Mouse (Mus musculus) hindbrain, embryonic 14.5 days (tissue): ENCODE measurements around the gene Zscan5b. TPM values are rescaled to one million over a fixed set of nuclear protein-coding genes. Genes with fewer than 3 reads are reported as not detected.
"Not testable (repeated sequence)": the region's sequence is repeated elsewhere in the genome, so short reads cannot be mapped to it uniquely, and the experiment has no call there.

ENCODE experiments used
- ATAC-seq: fragments of 200-750 bp; cut with Nextera tagmentation; 2 replicates; pipeline ENCODE4 v1.8.0; 2017; ENCODE audit warnings: moderate number of reproducible peaks, mild to moderate bottlenecking, moderate TSS enrichment, moderate library complexity; ENCODE audit not compliant: low FRiP score
- DNase-seq: peaks from one replicate; pipeline ENCODE4 v3.0.0-alpha.2; 2015; ENCODE audit warnings: low spot score
- H3K27ac ChIP-seq: fragments of 300-500 bp; sonication (generic); 2 replicates; pipeline ENCODE4 v1.5.1; 2014; ENCODE audit warnings: mild to moderate bottlenecking, moderate library complexity
- H3K27me3 ChIP-seq: fragments of 300-500 bp; sonication (generic); 2 replicates; pipeline ENCODE4 v1.6.1; 2014; ENCODE audit warnings: mild to moderate bottlenecking, low read length, mixed read lengths; ENCODE audit not compliant: control insufficient read depth, insufficient read depth
- H3K36me3 ChIP-seq: fragments of 300-500 bp; sonication (generic); replicated peaks from 2 replicates; pipeline ENCODE4 v1.6.1; 2014; ENCODE audit not compliant: control insufficient read depth, insufficient read depth
- H3K4me1 ChIP-seq: fragments of 300-500 bp; sonication (generic); replicated peaks from 2 replicates; pipeline ENCODE4 v1.6.1; 2014; ENCODE audit warnings: antibody characterized with exemption, low read length, mixed read lengths; ENCODE audit not compliant: control insufficient read depth, insufficient read depth
- H3K4me2 ChIP-seq: fragments of 300-500 bp; sonication (generic); replicated peaks from 2 replicates; pipeline ENCODE4 v1.6.1; 2014; ENCODE audit warnings: mild to moderate bottlenecking, moderate library complexity
- H3K4me3 ChIP-seq: fragments of 300-500 bp; sonication (generic); replicated peaks from 2 replicates; pipeline ENCODE4 v1.5.1; 2014; ENCODE audit warnings: mild to moderate bottlenecking, low read length
- H3K9ac ChIP-seq: fragments of 300-500 bp; sonication (generic); 2 replicates; pipeline ENCODE4 v1.6.1; 2014
- H3K9me3 ChIP-seq: fragments of 300-500 bp; sonication (generic); 2 replicates; pipeline ENCODE4 v1.6.1; 2016; ENCODE audit warnings: low read length; ENCODE audit not compliant: control insufficient read depth
- WGBS: fragments of 180-500 bp; shearing (Covaris S2); extraction: QIAGEN DNeasy Blood & Tissue Kit; methylation state at CpG from one replicate; pipeline ENCODE4 v1.1.7; 2014; 5-methylcytosine and 5-hydroxymethylcytosine counted together
- polyA plus RNA-seq: library from polyadenylated mRNA; unstranded; fragments of >200 nt; fragmentation: Nextera tagmentation; extraction: Ambion mirVana; gene quantifications from 2 replicates; pipeline ENCODE4 v1.2.1, GENCODE M21; 2014

Zscan5b gene
- polyA plus RNA-seq, 1 experiment from 2014 or later, result not detected

GRCm38 (mm10) chr7:6186176-6186575, 35.9 kb upstream of the Zscan5b start:
- H3K27me3 ChIP-seq, result no peaks in the 10 kb centered on the region
- H3K36me3 ChIP-seq, result peaks cover 77% of the 10 kb centered on the region
- no peak overlapping the region for H3K4me3 ChIP-seq
- DNase-seq, result no peak
- H3K9ac ChIP-seq, result no peak overlapping the region
- H3K4me1 ChIP-seq, result no peaks in the 10 kb centered on the region
- WGBS, result 93% methylated on average over 2 of the region's 2 CpGs
- no peak overlapping the region for H3K4me2 ChIP-seq
- no peak for ATAC-seq
- no peaks in the 10 kb centered on the region for H3K9me3 ChIP-seq
- no peak overlapping the region for H3K27ac ChIP-seq

- DNase-seq (no peak), ATAC-seq (no peak)
- Histone ChIP-seq H3K36me3 (peaks cover 77% of the 10 kb centered on the region), H3K27ac (no peak overlapping the region), H3K9me3 (no peaks in the 10 kb centered on the region), H3K4me1 (no peaks in the 10 kb centered on the region), H3K4me3 (no peak overlapping the region), H3K27me3 (no peaks in the 10 kb centered on the region), H3K4me2 (no peak overlapping the region), H3K9ac (no peak overlapping the region)
- 79% methylated on average over 2 of the region's 2 CpGs for WGBS
Observed at GRCm38 (mm10) chr7:6186756-6187155, 35.3 kb upstream of the Zscan5b start.

- H3K9me3 ChIP-seq, result no peaks in the 10 kb centered on the region
- H3K4me2 ChIP-seq, result no peak overlapping the region
- no peak overlapping the region for H3K4me3 ChIP-seq
- ATAC-seq (no peak), DNase-seq (no peak)
- peaks cover 56% of the 10 kb centered on the region for H3K36me3 ChIP-seq
- H3K4me1 ChIP-seq, result no peaks in the 10 kb centered on the region
- WGBS, result 46% methylated on average over 45 of the region's 45 CpGs
- H3K27me3 ChIP-seq, result no peaks in the 10 kb centered on the region
- H3K27ac ChIP-seq, result no peak overlapping the region
- no peak overlapping the region for H3K9ac ChIP-seq
Observed at GRCm38 (mm10) chr7:6189542-6189941, 32.5 kb upstream of the Zscan5b start.

GRCm38 (mm10) chr7:6191376-6191775, 30.7 kb upstream of the Zscan5b start:
- 43% methylated on average over 3 of the region's 3 CpGs for WGBS
- Histone ChIP-seq H3K4me1 (no peaks in the 10 kb centered on the region), H3K27me3 (no peaks in the 10 kb centered on the region), H3K4me3 (no peak overlapping the region), H3K9me3 (no peaks in the 10 kb centered on the region), H3K9ac (no peak overlapping the region), H3K4me2 (no peak overlapping the region), H3K36me3 (peaks cover 39% of the 10 kb centered on the region), H3K27ac (no peak overlapping the region)
- DNase-seq (peak; percentile 70), ATAC-seq (no peak)

- peaks cover 11% of the 10 kb centered on the region for H3K36me3 ChIP-seq
- peak; percentile 70 for DNase-seq
- no peak overlapping the region for H3K4me3 ChIP-seq
- no peaks in the 10 kb centered on the region for H3K9me3 ChIP-seq
- WGBS, result 21% methylated on average over 5 of the region's 5 CpGs
- no peak overlapping the region for H3K9ac ChIP-seq
- no peaks in the 10 kb centered on the region for H3K27me3 ChIP-seq
- H3K27ac ChIP-seq, result no peak overlapping the region
- H3K4me2 ChIP-seq, result no peak overlapping the region
- H3K4me1 ChIP-seq, result no peaks in the 10 kb centered on the region
- ATAC-seq, result peak; percentile 79
Observed at GRCm38 (mm10) chr7:6194129-6194528, 27.9 kb upstream of the Zscan5b start.

- Histone ChIP-seq H3K4me1 (no peaks in the 10 kb centered on the region), H3K36me3 (no peaks in the 10 kb centered on the region), H3K27me3 (no peaks in the 10 kb centered on the region), H3K4me3 (no peak overlapping the region), H3K27ac (no peak overlapping the region), H3K4me2 (no peak overlapping the region), H3K9me3 (no peaks in the 10 kb centered on the region), H3K9ac (no peak overlapping the region)
- WGBS, result 50% methylated on average over 2 of the region's 2 CpGs
- ATAC-seq (no peak), DNase-seq (no peak)
Observed at GRCm38 (mm10) chr7:6195777-6196176, 26.3 kb upstream of the Zscan5b start.

- Histone ChIP-seq H3K4me1 (no peaks in the 10 kb centered on the region), H3K9ac (no peak within 1 kb of the TSS), H3K4me3 (no peak within 1 kb of the TSS), H3K9me3 (no peaks in the 10 kb centered on the region), H3K27me3 (no peaks in the 10 kb centered on the region), H3K27ac (no peak within 1 kb of the TSS), H3K36me3 (no peaks in the 10 kb centered on the region), H3K4me2 (no peak within 1 kb of the TSS)
- WGBS, result 72% methylated on average over 3 of the region's 3 CpGs
- no peak for ATAC-seq
- DNase-seq, result no peak
Observed at GRCm38 (mm10) chr7:6196790-6197189, 25.3 kb upstream of the Zscan5b start, which contains the start of gene Galp. Galp (plus strand) TSS chr7:6197090.

GRCm38 (mm10) chr7:6204200-6204599, 17.9 kb upstream of the Zscan5b start:
- DNase-seq (no peak), ATAC-seq (no peak)
- Histone ChIP-seq H3K4me3 (no peak overlapping the region), H3K27me3 (no peaks in the 10 kb centered on the region), H3K4me1 (no peaks in the 10 kb centered on the region), H3K9me3 (no peaks in the 10 kb centered on the region), H3K27ac (no peak overlapping the region), H3K4me2 (no peak overlapping the region), H3K9ac (no peak overlapping the region), H3K36me3 (no peaks in the 10 kb centered on the region)
- 85% methylated on average over 3 of the region's 3 CpGs for whole genome bisulfite sequencing

GRCm38 (mm10) chr7:6213144-6213543, 8.9 kb upstream of the Zscan5b start:
- ATAC-seq, result no peak
- no peak overlapping the region for H3K27ac ChIP-seq
- H3K4me1 ChIP-seq, result no peaks in the 10 kb centered on the region
- H3K4me2 ChIP-seq, result no peak overlapping the region
- WGBS, result 45% methylated on average over 5 of the region's 5 CpGs
- no peak overlapping the region for H3K4me3 ChIP-seq
- H3K27me3 ChIP-seq, result no peaks in the 10 kb centered on the region
- H3K36me3 ChIP-seq, result no peaks in the 10 kb centered on the region
- no peak overlapping the region for H3K9ac ChIP-seq
- H3K9me3 ChIP-seq, result 0 out of 2 replicates have a peak, but pooled peaks cover 4% of the 10 kb centered on the region
- no peak for DNase-seq

GRCm38 (mm10) chr7:6214691-6215090, 7.4 kb upstream of the Zscan5b start:
- H3K4me1 ChIP-seq, H3K9me3 ChIP-seq, H3K4me3 ChIP-seq, H3K4me2 ChIP-seq, H3K36me3 ChIP-seq, H3K27ac ChIP-seq, ATAC-seq, DNase-seq, H3K9ac ChIP-seq, H3K27me3 ChIP-seq: not testable (repeated sequence)
- 72% methylated on average over 2 of the region's 4 CpGs for WGBS
